Mouse (Mus musculus) forebrain, postnatal 0 days (tissue): ENCODE data around the gene Zfp697. TPM values are rescaled to one million over a fixed set of nuclear protein-coding genes. Genes with fewer than 3 reads are reported as not detected.
"Not testable (repeated sequence)": the region's sequence is repeated elsewhere in the genome, so short reads cannot be mapped to it uniquely, and the experiment has no call there.

Experiments
- ATAC-seq: fragments of 200-750 bp; cut with Nextera tagmentation; 2 replicates; pipeline ENCODE4 v1.8.0; 2017; ENCODE audit warnings: mild to moderate bottlenecking, moderate library complexity
- DNase-seq: peaks from one replicate; pipeline ENCODE4 v3.0.0-alpha.2; 2015
- H3K27ac ChIP-seq: fragments of 300-500 bp; sonication (generic); 2 replicates; pipeline ENCODE4 v1.5.1; 2014; ENCODE audit warnings: low read depth, mild to moderate bottlenecking, antibody characterized with exemption, low read length, moderate library complexity, mixed read lengths
- H3K27me3 ChIP-seq: fragments of 300-500 bp; sonication (generic); 2 replicates; pipeline ENCODE4 v1.6.1; 2014; ENCODE audit warnings: mild to moderate bottlenecking, low read length, mixed read lengths; ENCODE audit not compliant: insufficient read depth
- H3K36me3 ChIP-seq: fragments of 300-500 bp; sonication (generic); 2 replicates; pipeline ENCODE4 v1.6.1; 2014; ENCODE audit warnings: mild to moderate bottlenecking, moderate library complexity; ENCODE audit not compliant: insufficient read depth
- H3K4me1 ChIP-seq: fragments of 300-500 bp; sonication (generic); 2 replicates; pipeline ENCODE4 v1.6.1; 2014; ENCODE audit warnings: antibody characterized with exemption; ENCODE audit not compliant: insufficient read depth
- H3K4me2 ChIP-seq: fragments of 300-500 bp; sonication (generic); 2 replicates; pipeline ENCODE4 v1.6.1; 2014; ENCODE audit warnings: low read depth, mild to moderate bottlenecking, moderate library complexity
- H3K4me3 ChIP-seq: fragments of 300-500 bp; sonication (generic); 2 replicates; pipeline ENCODE4 v1.5.1; 2014; ENCODE audit warnings: low read depth, low read length, mixed read lengths
- H3K9ac ChIP-seq: fragments of 300-500 bp; sonication (generic); 2 replicates; pipeline ENCODE4 v1.6.1; 2014; ENCODE audit warnings: mild to moderate bottlenecking
- H3K9me3 ChIP-seq: fragments of 300-500 bp; sonication (generic); 2 replicates; pipeline ENCODE4 v1.6.1; 2016; ENCODE audit warnings: low read length
- CTCF ChIP-seq: sonication (generic); IDR thresholded peaks from 2 replicates; pipeline ENCODE4 v1.5.1; 2016; ENCODE audit warnings: antibody characterized with exemption, control low read depth, low read depth
- WGBS: fragments of 180-500 bp; shearing (Covaris S2); extraction: QIAGEN DNeasy Blood & Tissue Kit; methylation state at CpG from one replicate; pipeline ENCODE4 v1.1.7; 2014; 5-methylcytosine and 5-hydroxymethylcytosine counted together
- polyA plus RNA-seq: library from polyadenylated mRNA; unstranded; fragments of >200 nt; fragmentation: Nextera tagmentation; extraction: Ambion mirVana; gene quantifications from 2 replicates; pipeline ENCODE4 v1.2.1, GENCODE M21; 2015
- total RNA-seq: library from RNA; depleted of rRNA; stranded (reverse); fragments of >200 nt; gene quantifications from 2 replicates; pipeline ENCODE4 v1.2.3, GENCODE M21; 2014

Gene Zfp697
- total and polyA plus RNA-seq, 2 experiments from 2014 or later, result 17.7 to 38.6 TPM

GRCm38 (mm10) chr3:98387086-98387485 is 4.8 kb downstream of the Zfp697 start:
- Histone ChIP-seq H3K4me1 (peaks cover 13% of the 10 kb centered on the region), H3K27ac (no peak overlapping the region), H3K4me3 (no peak overlapping the region), H3K9me3 (no peaks in the 10 kb centered on the region), H3K4me2 (no peak overlapping the region), H3K36me3 (no peaks in the 10 kb centered on the region), H3K9ac (no peak overlapping the region), H3K27me3 (no peaks in the 10 kb centered on the region)
- no peak for DNase-seq
- no peak for ATAC-seq
- WGBS, result 57% methylated on average over 4 of the region's 4 CpGs
- TF ChIP-seq CTCF, result no peak

DNA sequence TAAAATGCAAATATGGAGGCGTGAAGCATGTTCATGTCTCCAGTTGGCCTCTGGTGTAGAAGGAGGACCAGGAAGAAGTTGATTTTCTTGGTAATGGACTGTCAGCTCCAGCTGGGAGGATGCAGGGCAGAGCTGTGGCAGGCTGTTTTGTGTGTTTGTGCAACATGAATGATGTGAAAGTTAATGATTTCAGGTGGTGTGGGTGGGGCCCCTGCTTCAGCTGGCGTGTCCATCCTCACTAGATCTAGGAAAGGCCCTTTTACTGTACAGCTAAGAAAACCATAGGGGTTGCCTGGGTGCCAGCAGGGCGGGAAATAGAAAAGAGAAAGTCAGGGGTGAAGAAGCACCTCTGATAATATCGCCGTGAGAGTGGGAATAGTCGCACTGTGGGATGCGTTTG is 5.5 kb downstream of the Zfp697 start:
- DNase-seq, result no peak
- H3K4me1 ChIP-seq, result peaks cover 13% of the 10 kb centered on the region
- WGBS, result 87% methylated on average over 7 of the region's 7 CpGs
- no peak overlapping the region for H3K4me2 ChIP-seq
- H3K4me3 ChIP-seq, result no peak overlapping the region
- no peaks in the 10 kb centered on the region for H3K9me3 ChIP-seq
- no peak for ATAC-seq
- no peak overlapping the region for H3K9ac ChIP-seq
- no peaks in the 10 kb centered on the region for H3K36me3 ChIP-seq
- no peak overlapping the region for H3K27ac ChIP-seq
- no peaks in the 10 kb centered on the region for H3K27me3 ChIP-seq
- TF ChIP-seq CTCF, result no peak

GRCm38 (mm10) chr3:98389305-98389704 is 7.0 kb downstream of the Zfp697 start:
- Histone ChIP-seq H3K9ac (no peak overlapping the region), H3K36me3 (no peaks in the 10 kb centered on the region), H3K27me3 (no peaks in the 10 kb centered on the region), H3K4me3 (no peak overlapping the region), H3K4me1 (peaks cover 9% of the 10 kb centered on the region; the same call in 1 of the 2 replicates), H3K27ac (no peak overlapping the region), H3K4me2 (no peak overlapping the region), H3K9me3 (no peaks in the 10 kb centered on the region)
- DNase-seq, result no peak
- no peak for ATAC-seq
- WGBS, result 67% methylated on average over 3 of the region's 3 CpGs
- TF ChIP-seq CTCF, result no peak

- not testable (repeated sequence) for H3K9me3 ChIP-seq, DNase-seq, H3K4me1 ChIP-seq, H3K9ac ChIP-seq, H3K36me3 ChIP-seq, H3K27ac ChIP-seq, H3K4me3 ChIP-seq, H3K27me3 ChIP-seq, H3K4me2 ChIP-seq
- ATAC-seq, result peak; percentile 16; the same call in 1 of the 2 replicates
- 81% methylated on average over 7 of the region's 9 CpGs for WGBS
Measured at GRCm38 (mm10) chr3:98404268-98404895, 22.1 kb downstream of the Zfp697 start.

GRCm38 (mm10) chr3:98405877-98406276 is 23.6 kb downstream of the Zfp697 start:
- not testable (repeated sequence) for H3K36me3 ChIP-seq, H3K27ac ChIP-seq, H3K4me2 ChIP-seq, DNase-seq, H3K27me3 ChIP-seq, H3K4me1 ChIP-seq, ATAC-seq, H3K9me3 ChIP-seq, H3K9ac ChIP-seq, H3K4me3 ChIP-seq
- WGBS, result 76% methylated on average over 5 of the region's 6 CpGs

DNA sequence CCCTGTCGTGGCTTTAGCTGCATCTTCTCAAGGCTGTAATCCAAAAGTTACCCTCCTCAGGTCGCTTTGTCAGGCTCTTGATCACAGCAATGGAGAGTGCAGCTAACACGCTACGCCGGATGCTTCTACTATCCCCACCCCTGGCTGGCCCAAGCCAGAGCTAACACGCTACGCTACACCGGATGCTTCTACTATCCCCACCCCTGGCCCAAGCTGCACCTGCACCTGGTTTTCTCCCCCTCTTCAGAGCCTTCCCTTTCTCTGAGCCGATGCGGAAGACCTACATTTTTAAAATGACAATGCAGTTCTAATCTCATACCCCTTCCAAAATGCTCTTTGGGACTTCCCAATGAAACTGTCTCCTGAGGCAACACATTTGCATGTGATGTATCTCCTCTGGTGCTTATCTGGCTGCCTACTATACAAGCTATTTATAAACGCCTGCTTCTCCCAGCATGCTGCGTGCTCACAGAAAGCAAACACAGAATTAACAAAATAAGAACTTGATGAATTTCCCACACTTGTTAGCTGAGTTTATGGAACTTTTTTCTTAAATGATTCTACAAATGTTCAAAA is 24.4 kb downstream of the Zfp697 start:
- not testable (repeated sequence) for H3K27me3 ChIP-seq, H3K4me3 ChIP-seq, H3K9me3 ChIP-seq, H3K4me2 ChIP-seq, H3K27ac ChIP-seq, H3K36me3 ChIP-seq, H3K4me1 ChIP-seq, DNase-seq, H3K9ac ChIP-seq
- WGBS, result 64% methylated on average over 12 of the region's 12 CpGs
- ATAC-seq, result peak; percentile 66

GRCm38 (mm10) chr3:98407261-98407780 is 25.1 kb downstream of the Zfp697 start:
- WGBS, result 70% methylated on average over 5 of the region's 5 CpGs
- H3K4me3 ChIP-seq, H3K4me1 ChIP-seq, H3K4me2 ChIP-seq, H3K36me3 ChIP-seq, DNase-seq, H3K27ac ChIP-seq, H3K9ac ChIP-seq, ATAC-seq, H3K9me3 ChIP-seq, H3K27me3 ChIP-seq: not testable (repeated sequence)

DNA sequence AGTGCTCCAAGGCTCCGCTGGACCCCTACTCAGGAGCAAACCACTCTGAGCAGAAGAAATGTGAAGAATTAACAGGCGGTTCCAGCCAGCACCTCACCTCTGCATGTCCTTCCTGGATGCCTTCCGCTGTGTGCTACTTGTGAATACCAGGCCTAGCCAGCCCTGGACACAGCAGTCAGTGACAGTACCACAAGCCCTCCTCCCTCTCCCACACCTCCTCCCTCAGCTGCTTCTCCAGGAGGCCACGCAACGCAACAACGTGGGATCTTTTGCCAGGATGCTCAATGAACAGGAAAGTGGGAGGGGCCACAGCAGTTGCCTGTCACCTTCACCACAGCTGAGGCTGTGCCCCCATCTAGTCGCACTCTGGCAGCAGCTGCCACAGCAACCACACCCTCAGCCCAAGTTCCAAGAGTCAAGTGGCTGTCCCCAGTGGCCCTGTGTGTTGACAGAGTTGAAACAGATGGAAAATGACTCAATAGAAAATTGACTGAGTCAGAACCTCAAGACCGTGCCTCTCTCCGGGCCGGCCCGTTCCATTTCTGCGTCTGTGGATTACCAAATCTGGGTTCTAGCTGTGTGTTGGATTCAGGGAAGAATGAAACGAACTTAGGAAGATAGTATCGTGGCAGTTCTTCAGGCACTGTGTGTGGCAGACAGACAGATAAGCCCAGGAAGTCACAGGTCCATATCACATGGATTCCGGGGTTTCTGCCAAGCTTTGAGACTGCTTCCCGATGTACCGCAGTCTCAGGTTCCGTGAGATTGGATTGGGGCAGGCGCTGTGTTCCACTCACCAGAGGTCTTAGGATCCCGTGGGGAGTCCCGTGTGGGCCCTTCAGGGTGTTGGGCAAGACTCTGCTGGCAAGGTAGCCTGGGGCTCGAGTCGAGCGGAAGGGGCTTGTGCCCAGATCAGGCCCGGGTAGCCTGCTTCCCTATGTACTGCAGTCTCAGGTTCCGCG is 28.6 kb downstream of the Zfp697 start:
- H3K4me2 ChIP-seq, H3K36me3 ChIP-seq, H3K27ac ChIP-seq, DNase-seq, H3K9ac ChIP-seq, H3K4me3 ChIP-seq, H3K4me1 ChIP-seq, H3K9me3 ChIP-seq, ATAC-seq, H3K27me3 ChIP-seq: not testable (repeated sequence)
- 89% methylated on average over 16 of the region's 27 CpGs for WGBS
